Mouse (Mus musculus) CH12F3 (cell line): ENCODE results near the gene Zfp512b.

ENCODE experiments used
- in situ Hi-C: fragments of 300-500 bp; cut with MboI; formaldehyde crosslinking; loops from 2 replicates; pipeline ENCODE4 v1.14.3; 2020; ENCODE audit warnings: low sequenced_read_pairs

The Zfp512b gene

DNA sequence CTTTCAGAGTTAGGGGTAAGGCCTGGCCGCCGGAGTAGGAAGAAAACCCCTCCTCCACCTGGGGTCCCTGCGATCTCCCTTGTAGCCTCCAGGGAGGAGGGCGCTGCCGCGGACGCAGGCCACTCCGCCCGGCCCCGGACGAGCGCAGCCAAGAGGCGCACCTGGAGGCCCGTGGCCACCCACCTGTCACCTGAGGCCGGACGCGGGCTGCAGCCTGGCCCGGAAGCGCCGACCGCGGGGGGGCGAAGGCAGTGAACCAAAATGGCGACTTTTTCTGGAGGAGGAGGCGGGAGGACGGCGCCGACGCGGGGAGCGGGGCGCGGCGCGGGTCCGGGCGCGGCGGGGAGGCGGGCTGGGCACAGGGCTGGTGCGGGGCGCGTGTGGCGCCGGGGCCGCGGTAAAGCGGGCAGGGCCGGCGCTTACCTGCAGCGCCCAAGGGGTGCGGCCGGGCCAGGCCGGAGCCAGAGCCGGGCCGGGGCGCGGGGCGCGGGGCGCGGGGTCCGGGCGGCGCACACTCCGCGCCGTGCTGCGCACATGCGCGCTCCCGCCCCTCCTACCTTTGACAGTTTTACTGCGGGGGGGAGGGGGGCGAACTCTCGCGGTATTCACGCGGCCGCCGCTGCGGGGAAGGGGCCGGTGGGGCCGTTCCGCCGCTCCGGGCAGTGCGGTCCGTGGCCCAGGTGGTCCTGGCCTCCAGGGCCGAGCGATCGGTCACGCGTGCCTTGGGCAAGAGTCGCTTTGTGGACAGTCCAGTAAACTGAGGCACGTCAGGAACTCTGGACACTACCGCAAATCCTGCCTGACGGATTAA is at the start of gene Zfp512b:
Gene Zfp512b, minus strand, starts transcription at position 573 of the 811 bp plus-strand sequence.
- in situ Hi-C loops = no loop called here

DNA sequence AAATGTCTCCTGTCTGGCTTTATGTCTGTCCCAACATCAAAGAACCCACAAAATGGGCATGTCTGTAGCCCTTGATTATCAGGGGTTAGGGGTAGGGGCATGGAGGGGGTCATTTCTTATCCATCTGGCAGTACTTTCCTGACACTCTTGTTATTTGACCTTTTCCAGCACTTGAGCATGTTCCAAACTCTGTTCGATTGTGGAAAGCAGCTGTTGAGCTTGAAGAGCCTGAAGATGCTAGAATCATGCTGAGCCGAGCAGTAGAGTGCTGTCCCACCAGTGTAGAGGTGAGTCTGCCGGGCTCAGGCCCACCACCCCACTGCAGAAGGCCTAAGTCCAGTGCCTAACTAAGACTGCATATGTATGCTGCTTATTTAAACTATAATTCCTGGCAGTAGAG is 43.3 kb upstream of the Zfp512b start:
- in situ Hi-C loops = no loop called here

DNA sequence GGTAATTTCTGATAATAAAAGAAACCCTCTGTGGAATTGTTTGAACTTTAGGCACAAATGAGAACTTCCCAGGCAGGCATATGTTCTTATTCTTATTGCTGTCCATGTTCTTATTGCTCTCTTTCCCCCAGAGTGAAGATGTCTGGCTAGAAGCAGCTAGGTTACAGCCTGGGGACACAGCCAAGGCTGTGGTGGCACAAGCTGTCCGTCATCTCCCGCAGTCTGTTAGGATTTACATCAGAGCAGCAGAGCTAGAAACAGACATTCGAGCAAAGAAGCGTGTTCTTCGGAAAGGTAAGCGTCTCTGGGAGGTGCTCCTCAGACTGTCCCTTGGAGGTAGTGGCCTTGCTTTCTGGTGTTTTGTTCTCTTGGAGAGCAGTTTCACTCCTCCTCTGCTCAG is 40.0 kb upstream of the Zfp512b start:
- in situ Hi-C loops = no loop called here

DNA sequence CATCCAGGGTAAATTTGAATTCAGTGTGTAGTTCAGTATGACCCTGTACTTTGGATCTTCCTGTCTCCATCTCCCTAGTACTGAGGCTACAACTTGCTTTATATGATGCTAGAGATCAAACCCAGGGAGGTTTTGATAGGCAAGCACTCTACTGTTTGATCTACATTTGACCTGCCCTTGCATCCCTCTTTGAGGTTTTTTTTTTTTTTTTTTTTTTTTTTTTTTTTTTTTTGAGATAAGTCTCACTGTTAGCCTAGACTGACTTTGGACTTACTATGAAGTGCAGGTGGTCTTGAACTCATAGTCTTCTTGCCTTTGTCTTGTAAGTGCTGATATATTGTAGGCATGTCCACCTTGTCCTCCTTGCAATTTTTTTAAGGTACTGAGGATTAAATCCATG is 35.9 kb upstream of the Zfp512b start:
- in situ Hi-C loops = no loop called here

DNA sequence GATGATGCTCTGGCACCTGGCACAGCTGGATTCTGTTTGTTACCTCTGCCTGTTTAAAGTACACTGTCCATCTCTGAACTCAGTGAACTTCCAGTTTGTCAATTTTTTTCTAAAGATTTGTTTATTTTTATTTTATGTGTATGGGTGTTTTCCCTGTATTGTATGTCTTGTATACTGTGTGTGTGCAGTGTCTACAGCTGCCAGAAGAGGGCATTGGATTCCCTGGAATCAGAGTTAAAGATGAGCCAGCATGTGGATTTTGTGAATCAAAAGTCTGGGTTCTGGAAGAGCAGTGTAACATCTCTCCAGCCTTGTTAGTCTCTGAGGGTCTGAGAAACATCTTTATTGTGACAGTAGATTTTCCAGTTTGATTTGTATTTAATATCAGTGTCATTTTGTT is 30.8 kb upstream of the Zfp512b start:
- in situ Hi-C loops = no loop called here

DNA sequence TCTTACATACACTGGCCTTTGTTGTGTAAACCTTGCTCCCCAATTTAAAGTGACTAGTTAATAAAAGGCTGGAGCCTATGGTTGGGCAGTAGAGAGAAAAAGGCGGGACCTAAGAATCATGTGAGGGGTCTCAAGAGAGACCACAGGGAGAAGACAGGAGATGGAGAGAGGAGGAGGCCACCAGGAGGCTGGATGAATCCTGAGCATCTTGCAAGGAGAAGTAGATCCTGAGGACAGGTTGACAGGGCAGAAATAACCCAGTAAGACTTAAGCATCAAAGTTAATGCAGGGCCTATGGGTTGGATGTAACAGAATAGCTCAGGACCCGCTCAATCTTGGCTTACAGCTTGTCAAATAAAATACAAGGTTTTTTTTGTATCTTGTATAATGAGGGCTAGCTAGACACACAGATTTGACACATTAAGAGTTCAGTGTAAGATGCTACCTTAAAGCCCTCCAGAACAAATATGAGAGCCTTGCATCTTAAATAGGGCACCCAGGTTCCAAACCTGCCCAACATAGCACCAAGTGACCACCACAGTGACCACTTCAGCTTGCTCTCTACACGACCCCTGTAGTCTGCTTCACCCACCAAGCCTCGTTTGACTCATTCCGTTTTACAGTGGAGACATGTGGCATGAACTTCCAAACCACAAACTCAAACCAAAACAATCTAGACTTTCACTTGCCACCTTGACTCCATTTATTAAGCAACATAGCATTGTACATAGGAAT is 26.3 kb upstream of the Zfp512b start:
- in situ Hi-C loops = no loop called here

DNA sequence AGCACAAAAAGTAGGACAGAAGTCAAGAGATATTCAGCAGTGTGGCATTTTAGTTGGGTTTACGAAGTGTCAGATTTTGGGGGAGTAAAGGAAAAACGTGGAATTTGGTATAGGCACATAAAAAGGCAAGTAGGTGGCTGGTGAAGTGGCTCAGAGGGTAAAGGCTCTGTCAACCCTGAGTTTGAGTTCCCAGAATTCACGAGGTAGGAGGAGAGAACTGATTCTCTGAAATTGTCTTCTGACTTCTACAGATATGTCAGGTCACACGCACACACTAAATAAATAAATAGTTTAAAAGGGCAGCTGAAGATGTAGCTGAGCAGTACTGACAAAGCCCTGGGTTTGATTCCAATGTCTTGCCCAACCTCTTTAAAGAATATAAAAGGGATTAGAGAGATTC is 9.8 kb upstream of the Zfp512b start:
- in situ Hi-C loops = no loop called here

DNA sequence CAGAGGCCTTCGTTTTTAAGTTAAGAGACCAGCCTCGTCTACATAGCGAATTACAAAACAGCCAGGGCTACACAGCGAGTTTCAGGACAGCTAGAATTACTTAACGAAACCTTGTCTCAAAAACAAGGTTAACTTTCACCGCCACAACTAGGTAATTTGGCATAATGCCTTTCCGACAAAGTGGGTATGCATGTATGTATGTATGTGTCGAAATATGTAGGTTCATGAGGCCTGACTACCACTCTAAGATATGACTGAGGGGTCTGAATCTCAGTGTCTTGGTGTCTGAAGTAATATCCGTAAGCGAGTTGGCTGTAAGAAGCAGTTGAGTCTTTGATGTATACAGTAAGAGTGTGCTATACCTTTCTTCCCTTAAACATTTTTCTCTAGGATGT is 9.1 kb upstream of the Zfp512b start:
- in situ Hi-C loops = no loop called here

DNA sequence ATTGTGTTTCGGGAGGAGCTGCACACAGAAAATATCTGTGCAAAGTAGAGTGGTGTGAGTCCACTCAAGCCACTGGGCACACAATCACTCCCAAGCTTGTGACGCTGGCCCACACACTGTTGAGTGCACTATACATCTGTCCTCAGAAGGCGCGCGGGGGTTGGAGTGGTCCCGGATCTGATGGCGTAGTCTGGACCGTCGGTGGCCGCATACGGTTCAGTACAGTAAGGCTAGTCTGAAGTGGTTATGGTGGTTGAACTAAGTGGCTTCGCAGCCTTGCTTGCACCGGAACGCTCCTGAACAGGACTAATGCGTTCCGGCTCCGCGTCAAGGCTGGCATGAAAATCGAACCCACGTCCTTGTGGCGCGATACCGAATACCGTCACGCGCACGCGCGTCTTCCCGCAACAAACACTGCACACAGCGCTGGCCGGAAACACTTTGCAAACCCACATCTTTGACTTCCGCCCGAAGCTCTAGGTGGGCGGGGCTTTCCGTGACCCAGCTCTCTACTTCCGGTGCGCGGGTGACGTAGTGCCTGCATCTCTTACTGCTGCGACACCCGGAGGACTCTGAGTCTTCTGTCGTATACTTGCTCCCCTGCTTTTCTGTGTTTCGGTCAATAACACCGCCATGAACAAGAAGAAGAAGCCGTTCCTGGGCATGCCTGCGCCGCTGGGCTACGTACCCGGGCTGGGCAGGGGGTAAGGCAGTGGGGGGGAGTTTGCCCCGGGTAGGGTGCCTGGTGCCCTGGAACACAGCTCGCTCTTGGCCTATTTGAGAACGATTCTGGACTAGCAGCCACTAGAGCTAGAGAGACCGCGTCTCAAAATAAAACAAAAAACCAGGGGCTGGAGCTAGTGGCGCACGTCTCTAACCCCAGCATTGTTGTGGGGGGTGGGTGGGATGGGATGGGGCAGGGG is 8.5 kb upstream of the Zfp512b start:
- in situ Hi-C loops = no loop called here

DNA sequence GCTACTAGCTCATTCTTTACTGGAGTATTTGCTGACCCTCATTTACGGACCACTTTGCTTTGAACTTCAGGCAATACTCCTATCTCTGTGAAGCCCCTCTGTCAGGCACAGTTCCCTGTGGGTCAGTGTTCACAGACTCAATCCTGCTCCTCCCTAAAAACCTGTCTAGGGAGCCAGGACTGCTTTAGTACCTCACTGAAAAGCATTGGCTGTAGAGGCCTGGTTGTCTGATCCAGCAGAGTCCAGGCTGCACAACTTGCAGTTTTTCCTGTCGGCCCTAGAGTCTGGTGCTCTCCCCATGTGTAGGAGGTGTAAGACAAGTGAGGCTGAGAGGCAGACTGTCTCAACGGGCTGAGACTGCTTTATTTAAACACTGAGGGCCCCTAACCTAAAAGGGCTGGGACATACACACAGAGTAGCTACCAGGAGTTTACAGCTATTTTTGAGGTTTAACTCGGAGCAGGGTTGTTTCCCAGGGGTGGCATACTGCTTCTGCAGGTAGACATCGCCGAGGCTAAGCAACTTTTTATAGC is 7.7 kb upstream of the Zfp512b start:
- in situ Hi-C loops = no loop called here

DNA sequence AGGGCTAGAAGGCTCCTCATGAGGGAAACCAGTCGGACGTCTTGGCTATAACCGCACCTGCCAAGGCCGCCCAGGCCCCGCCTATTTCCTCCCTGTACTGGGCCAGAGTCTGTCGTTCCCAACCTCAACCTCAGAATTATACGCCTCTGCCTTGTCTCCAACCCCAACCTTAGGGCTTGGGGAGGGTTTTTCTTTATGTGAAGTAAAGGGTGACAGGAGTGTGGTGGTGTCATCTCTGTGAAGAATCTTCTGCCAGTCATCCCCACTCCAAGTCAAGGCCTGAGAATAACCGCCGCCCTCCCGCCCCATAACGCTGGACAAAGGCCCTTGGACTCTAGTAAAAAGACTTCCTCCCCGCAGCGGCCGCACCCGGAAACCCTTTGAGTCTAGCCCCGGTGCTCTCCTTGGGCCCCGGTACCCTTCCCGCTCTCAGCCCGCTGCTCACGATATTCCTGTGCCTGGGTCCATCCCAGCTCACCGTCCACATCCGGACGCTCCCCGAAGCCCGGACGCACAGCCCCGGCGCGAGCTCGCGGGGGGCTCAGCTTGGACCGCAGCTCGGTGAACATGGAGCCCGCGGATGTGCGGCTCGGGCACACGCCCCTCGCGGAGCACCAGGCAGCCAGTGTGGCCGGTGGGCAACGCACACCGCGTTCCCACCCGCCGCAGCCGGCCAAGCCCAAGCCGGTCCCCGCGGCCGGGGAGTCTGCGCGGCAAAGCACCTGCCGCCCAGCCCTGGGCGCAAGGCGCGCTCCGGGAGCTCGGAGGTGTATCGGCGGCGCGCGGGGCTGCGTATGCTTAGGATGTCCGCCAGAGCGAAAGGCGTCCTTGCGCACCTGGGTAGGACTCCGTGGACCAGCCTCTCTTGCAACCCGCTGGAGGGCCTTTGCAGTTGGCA is 6.1 kb upstream of the Zfp512b start, which contains the start of gene Samd10:
Gene Samd10, minus strand, starts transcription at position 759 of the 898 bp plus-strand sequence.
- in situ Hi-C loops = no loop called here

DNA sequence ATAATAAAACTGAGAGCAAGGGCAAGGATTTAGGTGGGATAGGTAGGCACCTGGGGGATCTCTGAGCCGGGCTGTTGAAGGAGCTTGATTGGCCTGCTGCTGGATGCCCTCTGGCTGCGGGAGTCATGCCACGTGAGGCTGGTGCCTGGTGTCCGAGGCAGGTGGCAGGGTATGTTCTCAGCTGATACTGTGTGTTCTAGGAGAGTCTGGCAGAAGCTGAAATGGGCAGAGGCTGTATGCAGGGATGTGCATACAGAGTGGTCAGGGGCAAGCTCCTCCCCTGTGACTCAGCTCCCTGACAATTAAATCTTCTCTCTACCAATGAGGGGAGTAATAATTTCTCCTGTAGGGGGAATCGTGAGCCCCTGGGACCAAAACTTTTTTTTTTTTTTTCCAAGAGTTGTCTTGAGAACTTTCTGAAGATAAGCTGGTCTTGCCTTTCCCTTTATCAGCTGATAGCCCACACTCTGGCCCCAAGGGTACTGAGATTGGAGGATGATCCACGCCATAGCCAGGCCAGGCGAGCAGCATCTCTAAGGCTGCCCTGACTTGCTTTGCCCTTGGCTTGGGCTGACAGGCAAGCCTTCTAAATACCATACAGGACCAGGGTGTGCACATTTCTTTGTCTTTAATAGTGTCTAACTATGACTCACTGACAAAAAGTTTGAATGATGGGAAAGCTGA is 4.9 kb upstream of the Zfp512b start:
- in situ Hi-C loops = no loop called here

DNA sequence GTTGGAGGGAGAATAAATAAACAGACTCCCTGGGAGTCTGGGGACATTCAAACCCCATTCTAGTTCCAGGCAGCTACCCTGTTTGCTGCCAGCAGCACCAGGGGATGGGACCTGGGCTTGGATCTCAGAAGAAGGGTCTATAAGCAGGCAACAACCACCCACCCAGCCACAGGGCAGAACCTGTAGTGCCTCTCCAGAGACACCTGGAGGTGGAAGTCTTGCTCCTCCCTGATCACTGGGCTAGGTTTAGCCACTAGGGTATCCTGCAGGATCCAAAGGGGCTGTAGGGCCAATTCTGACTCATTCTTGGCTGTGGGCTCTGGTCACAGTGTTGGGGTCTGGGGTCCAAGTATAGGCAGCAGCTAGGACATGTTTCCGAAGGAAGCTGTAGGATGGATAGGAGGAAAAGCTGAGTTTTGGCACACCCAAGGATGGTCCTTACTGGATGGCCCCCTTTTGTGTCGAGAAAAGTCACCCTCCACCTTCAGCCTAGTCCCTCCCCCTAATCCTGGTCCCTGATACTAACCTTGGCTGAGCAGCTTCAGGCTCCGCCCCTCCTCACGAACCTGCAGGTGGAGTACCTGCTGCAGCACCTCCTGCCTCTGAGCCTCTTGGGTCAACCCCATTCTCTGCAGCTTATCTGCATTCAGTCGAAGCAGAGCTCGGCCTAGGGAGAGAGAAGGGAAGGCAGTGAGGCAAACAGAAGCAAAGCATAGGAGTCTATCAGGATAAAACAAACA is 3.8 kb upstream of the Zfp512b start:
- in situ Hi-C loops = no loop called here

DNA sequence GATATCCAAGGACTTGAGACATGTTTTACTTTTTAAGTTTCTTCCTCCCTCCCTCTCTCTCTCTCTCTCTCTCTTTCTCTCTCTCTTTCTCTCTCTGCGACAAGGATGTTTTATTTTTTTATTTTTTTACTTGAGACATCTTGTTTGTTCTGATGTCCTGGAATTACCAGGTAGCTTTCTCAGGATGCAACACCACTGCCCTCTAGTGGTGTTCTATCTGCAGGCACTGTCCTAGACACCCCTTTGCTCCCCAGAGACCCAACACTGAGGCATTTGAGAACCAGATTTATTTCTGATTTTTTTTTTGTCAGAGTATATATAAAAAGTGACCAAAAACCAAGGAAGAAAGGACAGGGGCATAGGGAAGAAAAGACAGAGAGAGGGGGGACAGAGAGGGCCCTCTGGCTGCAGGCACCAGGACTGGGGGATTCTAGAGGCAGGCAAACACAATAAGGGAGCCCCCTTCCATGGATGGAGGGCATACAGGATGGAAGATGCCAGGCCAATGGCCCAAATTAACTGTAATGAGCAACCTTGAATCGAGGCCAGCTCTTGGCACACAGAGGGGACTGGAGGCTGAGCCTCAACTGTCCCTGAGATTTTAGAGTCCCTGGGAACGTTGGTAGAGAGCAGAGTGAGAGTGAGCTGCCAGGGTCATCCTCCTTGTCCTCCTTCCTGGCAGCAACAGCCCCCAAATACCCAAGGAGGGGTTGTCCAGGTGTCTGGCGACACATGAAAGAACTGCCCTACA is 2.5 kb upstream of the Zfp512b start:
- in situ Hi-C loops = no loop called here

DNA sequence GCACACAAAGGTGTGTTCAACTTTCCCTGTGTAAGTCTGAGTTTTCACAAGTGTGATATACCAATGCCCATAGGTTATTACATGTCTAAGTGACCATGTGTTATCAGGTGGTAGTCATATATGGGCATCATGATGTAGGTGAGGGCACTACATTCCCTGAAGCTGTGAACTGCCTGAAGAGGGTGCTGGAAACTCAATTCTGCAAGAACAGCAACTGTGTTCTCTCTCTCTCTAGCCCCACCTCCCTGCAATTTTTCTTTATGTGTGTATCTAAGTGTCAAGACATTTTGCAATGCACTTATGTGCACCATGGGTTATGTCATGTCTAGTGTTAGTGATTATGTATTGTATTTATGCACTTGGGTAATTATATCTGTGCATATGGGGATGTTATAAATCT is 1.3 kb upstream of the Zfp512b start:
- in situ Hi-C loops = no loop called here

DNA sequence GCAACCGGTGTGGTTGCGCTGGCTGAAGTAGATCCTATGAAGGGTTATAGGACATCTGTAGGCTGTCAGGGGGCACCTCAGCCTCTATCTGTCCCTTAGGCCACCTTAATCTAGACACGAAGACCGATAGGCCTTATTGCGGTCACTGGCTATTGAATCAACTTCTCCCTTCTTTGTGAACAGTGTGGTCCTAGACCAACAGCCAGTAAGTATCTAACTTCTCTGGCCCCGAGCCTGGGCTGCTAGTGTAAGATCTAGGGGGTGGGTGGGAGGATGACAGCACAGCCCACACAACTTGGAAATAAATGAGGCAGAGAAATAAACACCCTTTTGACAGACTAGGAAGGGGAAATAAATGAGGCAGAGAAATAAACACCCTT is 429 bp upstream of the Zfp512b start:
- in situ Hi-C loops = no loop called here

DNA sequence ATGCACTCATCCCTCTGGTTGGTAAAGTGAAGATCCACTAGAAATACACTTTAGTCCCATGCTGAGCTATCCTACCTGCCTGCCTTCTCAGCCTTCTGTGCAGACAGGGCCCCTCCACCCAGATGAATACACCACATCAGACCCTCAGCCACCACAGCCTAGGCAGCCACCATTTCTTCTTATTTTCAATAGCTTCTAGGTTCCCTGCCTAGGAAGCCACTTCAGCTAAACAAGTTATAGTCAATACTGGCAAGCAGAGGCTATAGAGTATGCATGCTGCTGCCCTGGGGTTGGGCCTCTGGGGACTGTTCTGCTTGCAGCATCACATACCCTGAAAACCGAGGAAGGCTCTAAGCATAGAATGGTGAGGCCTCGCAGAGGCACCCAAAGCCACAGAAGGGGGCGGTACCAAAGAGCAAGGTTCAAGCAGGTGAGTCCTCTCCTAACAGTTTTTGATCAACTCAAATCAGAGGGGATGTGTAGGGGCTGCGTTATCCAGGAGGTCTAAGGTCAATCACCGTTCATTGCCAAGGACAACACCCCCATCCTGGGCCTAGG is 996 bp downstream of the Zfp512b start, which contains the start of gene Prpf6:
Gene Prpf6, plus strand, starts transcription at position 341 of the 558 bp plus-strand sequence.
- in situ Hi-C loops = no loop called here

DNA sequence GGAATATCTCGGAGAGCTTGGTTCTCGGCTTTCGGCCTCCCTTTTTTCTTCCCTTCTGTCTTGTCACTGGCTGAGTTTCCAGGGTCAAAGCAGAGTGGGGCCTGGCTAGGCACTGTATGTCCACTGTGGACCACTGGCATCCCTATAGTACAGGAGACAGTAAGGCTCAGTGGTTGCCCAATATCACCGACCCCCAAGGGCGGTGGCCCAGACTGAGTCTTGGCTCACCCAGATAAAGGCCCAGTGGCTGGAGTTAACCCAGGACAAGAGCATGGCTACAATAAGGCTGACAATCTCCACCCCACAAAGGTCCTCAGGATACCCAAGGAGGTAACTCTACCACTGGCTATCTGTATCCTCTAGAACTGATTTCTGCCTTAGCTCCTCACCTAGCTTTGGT is 2.1 kb downstream of the Zfp512b start:
- in situ Hi-C loops = no loop called here
